Mouse (Mus musculus) B cell, adult (primary cell): Measurements from ENCODE around the gene Ttc32. TPM values are rescaled to one million over a fixed set of nuclear protein-coding genes. Genes with fewer than 3 reads are reported as not detected.

Source experiments
- total RNA-seq: library from RNA; stranded (reverse); gene quantifications from 4 replicates; pipeline ENCODE4 v1.2.4, GENCODE M21; 2023; ENCODE audit not compliant: inconsistent age

Gene Ttc32
- total RNA-seq = 16.9 to 19.3 TPM (median 17.8 TPM) in 4 replicates

GRCm38 (mm10) chr12:9029888-9030723 lies at the start of gene Ttc32:
Gene Ttc32, plus strand, starts transcription at chr12:9029997.

Other genes starting within 250 kb of the Ttc32 start
- gene Laptm4a, start 108.3 kb upstream of the Ttc32 start, total RNA-seq = 94.7 to 103 TPM (median 98.6 TPM) in 4 replicates
- gene Matn3, start 82.1 kb upstream of the Ttc32 start, total RNA-seq = not detected in 4 replicates
- gene Wdr35, start 56.1 kb upstream of the Ttc32 start, total RNA-seq = 1.5 to 2.7 TPM (median 2.4 TPM) in 4 replicates